Mouse (Mus musculus): Measurements from ENCODE around the gene Rhou. TPM values are rescaled to one million over a fixed set of nuclear protein-coding genes. Genes with fewer than 3 reads are reported as not detected.

Rhou gene
- under 1 TPM; 0.41 to 0.93 TPM for polyA plus RNA-seq (2017; shearing (Covaris generic))

DNA sequence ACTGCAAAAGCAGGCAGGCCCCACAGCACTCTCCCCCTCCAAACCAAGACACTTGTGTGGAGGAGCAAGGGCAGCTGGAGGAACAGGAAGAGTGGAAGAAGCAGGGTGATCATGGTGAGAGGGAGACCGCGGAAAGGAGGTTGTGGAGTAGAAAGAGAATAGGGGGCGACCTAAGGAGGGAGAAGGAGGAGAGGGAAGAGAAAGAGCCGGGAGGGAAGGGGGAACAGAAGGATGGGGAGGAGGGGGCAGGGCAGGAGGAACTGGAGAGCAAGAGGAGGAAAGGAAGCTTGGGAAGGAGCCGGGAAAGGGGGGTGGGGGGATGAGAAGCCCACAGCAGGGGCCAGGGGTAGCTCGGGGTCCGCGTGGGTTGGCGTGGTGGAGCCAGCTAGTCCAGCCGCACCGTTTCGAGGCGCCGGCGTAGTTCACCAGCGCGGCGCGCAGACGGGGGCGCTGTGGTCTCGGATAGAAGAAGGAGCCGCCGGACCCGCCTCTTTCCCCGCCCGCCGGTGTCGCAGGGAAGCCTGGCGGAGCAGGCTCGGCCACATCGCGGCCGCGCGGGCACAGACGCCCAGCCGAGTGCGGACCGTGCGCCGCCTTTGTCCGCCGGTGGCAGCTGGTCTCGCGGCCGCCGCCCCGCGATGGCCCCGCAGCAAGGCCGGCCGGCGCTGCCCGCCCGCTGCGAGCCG lies at the start of gene Rhou:
Rhou (plus strand) TSS at position 622 of the 686 bp plus-strand sequence.

Other genes starting within 250 kb of the Rhou start
- 1 to 10 TPM in 1 of 2 experiments, under 1 TPM in 1; 0.23 to 3.6 TPM for gene Mc1r, start 246.8 kb upstream of the Rhou start, polyA plus RNA-seq (2017; shearing (Covaris generic))
- 1 to 10 TPM in 1 of 2 experiments, under 1 TPM in 1; 0.36 to 1.8 TPM for gene Tubb3, start 242.5 kb upstream of the Rhou start, polyA plus RNA-seq (2017; shearing (Covaris generic))
- 10 to 100 TPM; 12.2 to 14.4 TPM for gene Def8, start 230.4 kb upstream of the Rhou start, polyA plus RNA-seq (2017; shearing (Covaris generic))
- 10 to 100 TPM; 59.4 to 71.1 TPM for gene Afg3l1, start 176.0 kb upstream of the Rhou start, polyA plus RNA-seq (2017; shearing (Covaris generic))
- gene Dbndd1, start 138.5 kb upstream of the Rhou start, polyA plus RNA-seq (2017; shearing (Covaris generic)), result 1 to 10 TPM in 1 of 2 experiments, under 1 TPM in 1; 0.12 to 2.0 TPM
- gene Gas8, start 135.1 kb upstream of the Rhou start, polyA plus RNA-seq (2017; shearing (Covaris generic)), result 1 to 10 TPM; 3.3 to 6.9 TPM
- gene Rab4a, start 152.1 kb downstream of the Rhou start, polyA plus RNA-seq (2017; shearing (Covaris generic)), result 10 to 100 TPM; 17.6 to 42.6 TPM
- 10 to 100 TPM; 11.8 to 17.2 TPM for gene Ccsap, start 206.3 kb downstream of the Rhou start, polyA plus RNA-seq (2017; shearing (Covaris generic))
- 1 to 10 TPM in 1 of 2 experiments, under 1 TPM in 1; 0.74 to 6.1 TPM for gene Acta1, start 240.8 kb downstream of the Rhou start, polyA plus RNA-seq (2017; shearing (Covaris generic))

All from inflammation-experienced regulatory T-cells (primary cell).